Mouse (Mus musculus) olfactory bulb, adult 2 months (tissue): Measurements from ENCODE around the gene Galr2.

Source experiments
- CTCF ChIP-seq: fragments of 200-500 bp; IDR thresholded peaks from 2 replicates; pipeline ENCODE4 v1.5.1; 2012; ENCODE audit warnings: low read depth, mild to moderate bottlenecking, low read length, moderate library complexity; ENCODE audit not compliant: insufficient read depth
- POLR2A ChIP-seq: fragments of 200-500 bp; IDR thresholded peaks from 2 replicates; pipeline ENCODE4 v1.6.1; 2012; ENCODE audit warnings: mild to moderate bottlenecking, low read depth, low read length, moderate library complexity; ENCODE audit not compliant: insufficient read depth

- no peak for TF ChIP-seq CTCF
- TF ChIP-seq POLR2A: no peak
These were observed 12.9 kb downstream of the Galr2 start for GRCm38 (mm10) chr11:116293538-116294137.
